Mouse (Mus musculus): ENCODE measurements at regions not wholly inside any gene's neighbourhood (a gene's known extent, or its start where the extent isn't known, plus 50 kb on each side); places are given as distances from the start of the nearest gene placed in this dataset.

GRCm38 (mm10) chr4:106168741-106169140 is 147.3 kb upstream of the Usp24 start:
- no peak for TF ChIP-seq EP300 (IDR thresholded peaks at IDR 0.05)
- TF ChIP-seq CTCF (IDR thresholded peaks at IDR 0.05): no peak
